Mouse (Mus musculus): ENCODE measurements around the gene Acsf2. TPM values are rescaled to one million over a fixed set of nuclear protein-coding genes. Genes with fewer than 3 reads are reported as not detected.
"Not testable (repeated sequence)": the region's sequence is repeated elsewhere in the genome, so short reads cannot be mapped to it uniquely, and the experiment has no call there.

Acsf2 gene
- total RNA-seq (2022), result 1 to 10 TPM; 1.2 to 2.6 (median 1.9) TPM

GRCm38 (mm10) chr11:94601321-94602281, at the start of gene Acsf2:
Gene Acsf2 (minus strand): TSS chr11:94601871.
- peak; percentile 63 to 74 for DNase-seq (ENCODE audit: low spot score in 2 of 2)

GRCm38 (mm10) chr11:94651241-94651640, 49.6 kb upstream of the Acsf2 start:
- DNase-seq (ENCODE audit: low spot score in 2 of 2), result not testable (repeated sequence)

GRCm38 (mm10) chr11:94646457-94646856, 44.8 kb upstream of the Acsf2 start:
- DNase-seq (ENCODE audit: low spot score in 2 of 2), result no peak

GRCm38 (mm10) chr11:94644461-94645219, 43.0 kb upstream of the Acsf2 start:
- DNase-seq (ENCODE audit: low spot score in 2 of 2), result no peak

GRCm38 (mm10) chr11:94634431-94634830, 32.8 kb upstream of the Acsf2 start:
- no peak for DNase-seq (ENCODE audit: low spot score in 2 of 2)

- DNase-seq (ENCODE audit: low spot score in 2 of 2), result no peak
Observed at GRCm38 (mm10) chr11:94632988-94633387, 31.3 kb upstream of the Acsf2 start.

GRCm38 (mm10) chr11:94631969-94632368, 30.3 kb upstream of the Acsf2 start:
- no peak for DNase-seq (ENCODE audit: low spot score in 2 of 2)

GRCm38 (mm10) chr11:94630199-94631011, 28.7 kb upstream of the Acsf2 start:
- peak; percentile 15 to 33 for DNase-seq (ENCODE audit: low spot score in 2 of 2)

GRCm38 (mm10) chr11:94629884-94630198, 28.2 kb upstream of the Acsf2 start:
- no peak for DNase-seq (ENCODE audit: low spot score in 2 of 2)

GRCm38 (mm10) chr11:94629199-94629883, 27.7 kb upstream of the Acsf2 start, which contains the start of gene Lrrc59:
Gene Lrrc59 (plus strand): TSS chr11:94629767.
- DNase-seq (ENCODE audit: low spot score in 2 of 2), result peak; percentile 86 to 89

GRCm38 (mm10) chr11:94622162-94622561, 20.5 kb upstream of the Acsf2 start:
- DNase-seq (ENCODE audit: low spot score in 2 of 2), result no peak

- no peak for DNase-seq (ENCODE audit: low spot score in 2 of 2)
Observed at GRCm38 (mm10) chr11:94621458-94621852, 19.8 kb upstream of the Acsf2 start.

GRCm38 (mm10) chr11:94620766-94621457, 19.2 kb upstream of the Acsf2 start:
- DNase-seq (ENCODE audit: low spot score in 2 of 2), result no peak

GRCm38 (mm10) chr11:94617646-94618045, 16.0 kb upstream of the Acsf2 start:
- no peak for DNase-seq (ENCODE audit: low spot score in 2 of 2)

GRCm38 (mm10) chr11:94615494-94615893, 13.8 kb upstream of the Acsf2 start:
- no peak for DNase-seq (ENCODE audit: low spot score in 2 of 2)

- DNase-seq (ENCODE audit: low spot score in 2 of 2), result no peak
Observed at GRCm38 (mm10) chr11:94614603-94615002, 12.9 kb upstream of the Acsf2 start.

GRCm38 (mm10) chr11:94610744-94611740, 9.4 kb upstream of the Acsf2 start:
- no peak for DNase-seq (ENCODE audit: low spot score in 2 of 2)

- DNase-seq (ENCODE audit: low spot score in 2 of 2), result no peak
Observed at GRCm38 (mm10) chr11:94602356-94602955, 785 bp upstream of the Acsf2 start.

- DNase-seq (ENCODE audit: low spot score in 2 of 2), result no peak
Observed at GRCm38 (mm10) chr11:94600447-94600846, 1.2 kb downstream of the Acsf2 start.

Measured in gastrocnemius, adult 8-10 months (tissue).